ENCODE assay signal across 8 mouse cellular contexts in genomic region chr8:4216791-4217621, GRCm38 (mm10). TPM values are rescaled to one million over a fixed set of nuclear protein-coding genes. Genes with fewer than 3 reads are reported as not detected.
DNase-seq lines count a peak whose midpoint lies in the region; ATAC-seq lines count a peak whose summit lies in the region.

TSS of gene Prr36 (minus strand) at chr8:4217459.

- peak; percentile 90 for ATAC-seq in forebrain, embryonic 14.5 days
- peak; percentile 93 for ATAC-seq in midbrain, embryonic 15.5 days (replicated peaks)

- H3K9ac ChIP-seq in forebrain, embryonic 14.5 days (ENCODE audit: low read length) = peak within 1 kb of the TSS; percentile 95
- H3K9ac ChIP-seq in midbrain, embryonic 15.5 days = peak within 1 kb of the TSS; percentile 81

- H3K36me3 ChIP-seq in forebrain, embryonic 14.5 days (ENCODE audit: control insufficient read depth, insufficient read depth, low read length) = peaks cover 15% of the 10 kb centered on the region
- H3K36me3 ChIP-seq in midbrain, embryonic 15.5 days (replicated peaks) = no peaks in the 10 kb centered on the region

- H3K4me3 ChIP-seq in forebrain, embryonic 14.5 days (ENCODE audit: low read depth, low read length) = peak within 1 kb of the TSS; percentile 71
- peak within 1 kb of the TSS; percentile 58 for H3K4me3 ChIP-seq in midbrain, embryonic 15.5 days

- peaks cover 37% of the 10 kb centered on the region for H3K4me1 ChIP-seq in forebrain, embryonic 14.5 days (ENCODE audit: control insufficient read depth, insufficient read depth, low read length)
- peaks cover 35% of the 10 kb centered on the region for H3K4me1 ChIP-seq in midbrain, embryonic 15.5 days

- intact Hi-C loops in left cerebral cortex, postnatal 10 days (cut with DNase I) = no loop called here

- peak within 1 kb of the TSS; percentile 96 for H3K27ac ChIP-seq in forebrain, embryonic 14.5 days (ENCODE audit: low read depth, low read length)
- peak within 1 kb of the TSS; percentile 94 for H3K27ac ChIP-seq in midbrain, embryonic 15.5 days

- peak within 1 kb of the TSS; percentile 83 for H3K4me2 ChIP-seq in forebrain, embryonic 14.5 days (ENCODE audit: low read length)
- H3K4me2 ChIP-seq in midbrain, embryonic 15.5 days = peak within 1 kb of the TSS; percentile 91

- peak in 1 of 2 experiments; percentile 63 for DNase-seq in left cerebral cortex, adult 18-20 months (ENCODE audit: low spot score in 2 of 2)
- DNase-seq in left cerebral cortex, adult 11 months (ENCODE audit: low spot score) = no peak
- peak; percentile 64 to 67 for DNase-seq in cerebellum, adult 18-20 months
- peak; percentile 92 for DNase-seq in forebrain, embryonic 14.5 days (ENCODE audit: low spot score)
- peak; percentile 67 to 83 for DNase-seq in left cerebral cortex, postnatal 10 days (ENCODE audit: extremely low spot score in 1 of 2, low spot score in 2 of 2)
- DNase-seq in natural killer cell, adult 2 months (ENCODE audit: low spot score in 2 of 2) = no peak
- DNase-seq in gastrocnemius, postnatal 4 days (ENCODE audit: low spot score in 2 of 2) = no peak

- WGBS in forebrain, embryonic 14.5 days = under 1% methylated on average over 41 of the region's 44 CpGs
- 1% methylated on average over 44 of the region's 44 CpGs for WGBS in midbrain, embryonic 15.5 days

- no peaks in the 10 kb centered on the region for H3K27me3 ChIP-seq in forebrain, embryonic 14.5 days (replicated peaks; ENCODE audit: control insufficient read depth, insufficient read depth, low read length)
- no peaks in the 10 kb centered on the region for H3K27me3 ChIP-seq in midbrain, embryonic 15.5 days (replicated peaks)

- H3K9me3 ChIP-seq in forebrain, embryonic 14.5 days (replicated peaks; ENCODE audit: control insufficient read depth, low read length) = no peaks in the 10 kb centered on the region
- H3K9me3 ChIP-seq in midbrain, embryonic 15.5 days = no peaks in the 10 kb centered on the region

RNA-seq across cellular contexts. Expression of gene Prr36, which starts in this region (rescaled TPM):
- total RNA-seq in left cerebral cortex, adult 18-20 months (2021) = 10 to 100 TPM; 32.7 to 41.9 TPM
- 25.3 and 38.7 TPM in 2 replicates for polyA plus RNA-seq in forebrain, embryonic 14.5 days (2014; fragmentation: Nextera tagmentation; extraction: Ambion mirVana)
- total RNA-seq in left cerebral cortex, postnatal 10 days (2021) = 10 to 100 TPM; 60.1 to 63.3 TPM
- 54.7 and 61.1 TPM in 2 replicates for polyA plus RNA-seq in midbrain, embryonic 15.5 days (2015; fragmentation: Nextera tagmentation; extraction: Ambion mirVana)
- total RNA-seq in gastrocnemius, postnatal 4 days (2021) = under 1 TPM; 0.13 to 0.27 TPM

Comparison
In these comparisons a context has a peak if more than half of its experiments do, and no peak if none do; other contexts are left out.
1. RNA of gene Prr36 (total RNA-seq): 60.1 to 63.3 TPM in left cerebral cortex, postnatal 10 days and 32.7 to 41.9 TPM in left cerebral cortex, adult 18-20 months; 0.13 to 0.27 TPM in gastrocnemius, postnatal 4 days; every median in the first group is over 10 times any median in the second.
2. DNase-seq: peak in cerebellum, adult 18-20 months (2 of 2), forebrain, embryonic 14.5 days (single experiment) and left cerebral cortex, postnatal 10 days (2 of 2); none in left cerebral cortex, adult 11 months (single experiment), natural killer cell, adult 2 months (0 of 2) and gastrocnemius, postnatal 4 days (0 of 2).